Mouse (Mus musculus) erythroblast, embryonic 14.5 days (primary cell): ENCODE data around the gene Gripap1.

ENCODE experiments used
- GATA1 ChIP-seq: IDR thresholded peaks from 2 replicates; pipeline ENCODE4 v1.6.1; 2012; ENCODE audit warnings: low read length, inconsistent platforms, mixed read lengths
- TAL1 ChIP-seq: IDR thresholded peaks from 3 replicates; pipeline ENCODE4 v1.6.1; 2012; ENCODE audit warnings: low read length, inconsistent platforms, mixed read lengths

GRCm38 (mm10) chrX:7869826-7870225, 80.3 kb downstream of the Gripap1 start:
- TF ChIP-seq GATA1: no peak
- no peak for TF ChIP-seq TAL1
